Mouse (Mus musculus): Measurements from ENCODE around the gene Lmna. TPM values are rescaled to one million over a fixed set of nuclear protein-coding genes. Genes with fewer than 3 reads are reported as not detected.

Gene Lmna
- polyA plus RNA-seq, 1 experiment from 2014 or later, result 57.7 TPM

DNA sequence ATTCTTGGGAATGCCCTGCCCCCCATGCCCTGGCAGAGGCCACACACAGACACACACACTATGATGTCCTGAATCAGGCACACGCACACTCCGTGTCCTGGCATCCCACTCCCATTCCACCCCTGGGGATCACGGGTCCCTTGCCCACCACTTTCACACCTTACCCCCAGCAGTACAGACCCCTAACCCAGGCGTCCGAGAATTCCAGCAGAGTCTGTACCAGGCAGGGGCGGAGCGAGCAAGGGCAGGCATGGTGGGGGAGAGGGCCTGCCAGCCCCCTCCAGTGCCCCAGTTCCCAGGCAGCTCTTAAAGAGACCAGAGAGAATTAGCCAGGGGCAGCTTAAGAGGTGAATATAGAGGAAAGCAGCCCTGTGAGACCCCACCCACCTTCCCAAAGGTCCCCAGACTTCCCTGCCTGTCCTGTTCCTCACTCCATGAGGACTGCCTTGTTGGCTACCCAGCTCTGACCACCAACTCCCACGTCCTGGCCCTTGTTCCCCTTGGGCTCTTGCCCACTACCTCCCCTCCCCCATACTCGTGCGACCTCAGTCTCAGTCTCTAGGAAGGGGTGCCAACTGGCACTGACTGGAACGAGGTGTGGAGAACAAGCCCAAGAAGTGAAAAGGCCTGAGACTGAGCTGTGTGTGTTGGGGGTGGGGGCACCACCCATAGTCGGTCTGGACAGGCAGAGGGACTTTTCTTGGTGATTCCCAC lies 48.6 kb downstream of the Lmna start, which contains the start of gene Sema4a:
Sema4a (minus strand) TSS at position 200 of the 714 bp plus-strand sequence.
- Histone ChIP-seq H3K27me3 (ENCODE audit: insufficient read depth, poor library complexity, severe bottlenecking) (peaks cover 52% of the 10 kb centered on the region), H3K9me3 (no peaks in the 10 kb centered on the region), H3K4me1 (peaks cover 27% of the 10 kb centered on the region), H3K27ac (no peak within 1 kb of the TSS; the same call in 1 of the 2 replicates), H3K4me3 (no peak within 1 kb of the TSS), H3K36me3 (no peaks in the 10 kb centered on the region)
- DNase-seq (ENCODE audit: low spot score), result no peak
- 35% methylated on average over 12 of the region's 12 CpGs for WGBS

DNA sequence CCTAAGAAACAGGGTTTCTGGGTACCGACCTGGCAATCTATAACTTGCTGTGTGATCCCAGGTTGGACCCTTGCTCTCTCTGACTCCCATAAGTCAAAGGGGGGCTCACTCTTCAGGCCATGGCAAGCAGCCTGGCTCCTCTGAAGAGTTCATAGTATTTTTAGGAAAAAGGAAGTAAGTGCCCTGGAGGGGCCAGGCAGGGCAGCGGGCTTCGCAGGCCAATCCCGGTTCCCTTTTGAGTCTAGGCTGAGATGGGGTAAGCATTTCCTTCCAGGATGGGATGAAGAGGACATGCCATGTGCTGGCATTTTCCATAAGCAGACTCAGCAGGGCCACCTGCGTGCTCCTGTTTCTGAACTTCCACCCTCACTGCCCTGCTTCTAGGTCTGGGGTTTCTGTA lies 49.7 kb downstream of the Lmna start:
- 70% methylated on average over 5 of the region's 5 CpGs for WGBS

DNA sequence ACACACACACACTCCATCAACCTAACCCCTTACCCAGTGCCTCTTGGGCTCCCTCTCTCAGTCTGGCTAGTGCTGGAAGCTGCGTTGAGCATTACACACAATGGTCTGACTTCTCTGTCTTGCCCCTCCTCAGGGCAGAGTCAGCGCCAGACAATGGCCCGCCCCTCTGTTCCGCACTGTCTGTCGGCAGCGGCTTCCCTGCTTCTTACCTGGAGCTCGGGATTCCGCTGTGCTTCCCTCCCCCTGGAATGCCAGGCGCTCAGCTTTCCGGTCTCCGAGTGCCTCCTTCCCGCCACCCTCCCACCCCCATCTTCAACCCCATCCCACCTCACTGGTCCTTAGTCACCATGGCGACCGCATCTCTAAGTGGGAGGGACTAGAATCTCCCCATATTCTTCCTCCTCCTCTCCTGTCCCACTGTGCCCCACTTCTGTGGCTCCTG lies 51.0 kb downstream of the Lmna start:
- Histone ChIP-seq H3K4me3 (peak overlapping the region; percentile 45), H3K27me3 (ENCODE audit: insufficient read depth, poor library complexity, severe bottlenecking) (peaks cover 74% of the 10 kb centered on the region), H3K9me3 (no peaks in the 10 kb centered on the region), H3K36me3 (no peaks in the 10 kb centered on the region), H3K27ac (peak overlapping the region; percentile 22; the same call in 1 of the 2 replicates), H3K4me1 (peaks cover 40% of the 10 kb centered on the region)
- DNase-seq (ENCODE audit: low spot score), result no peak
- WGBS, result 3% methylated on average over 14 of the region's 14 CpGs

More for the DNA sequence above, 49.7 kb downstream of the Lmna start:
- DNase-seq (ENCODE audit: low spot score), result no peak
- no peak overlapping the region for H3K27ac ChIP-seq
- peaks cover 62% of the 10 kb centered on the region for H3K27me3 ChIP-seq (ENCODE audit: insufficient read depth, poor library complexity, severe bottlenecking)
- H3K4me1 ChIP-seq, result peaks cover 35% of the 10 kb centered on the region
- H3K36me3 ChIP-seq, result no peaks in the 10 kb centered on the region
- H3K4me3 ChIP-seq, result no peak overlapping the region
- H3K9me3 ChIP-seq, result no peaks in the 10 kb centered on the region

DNA sequence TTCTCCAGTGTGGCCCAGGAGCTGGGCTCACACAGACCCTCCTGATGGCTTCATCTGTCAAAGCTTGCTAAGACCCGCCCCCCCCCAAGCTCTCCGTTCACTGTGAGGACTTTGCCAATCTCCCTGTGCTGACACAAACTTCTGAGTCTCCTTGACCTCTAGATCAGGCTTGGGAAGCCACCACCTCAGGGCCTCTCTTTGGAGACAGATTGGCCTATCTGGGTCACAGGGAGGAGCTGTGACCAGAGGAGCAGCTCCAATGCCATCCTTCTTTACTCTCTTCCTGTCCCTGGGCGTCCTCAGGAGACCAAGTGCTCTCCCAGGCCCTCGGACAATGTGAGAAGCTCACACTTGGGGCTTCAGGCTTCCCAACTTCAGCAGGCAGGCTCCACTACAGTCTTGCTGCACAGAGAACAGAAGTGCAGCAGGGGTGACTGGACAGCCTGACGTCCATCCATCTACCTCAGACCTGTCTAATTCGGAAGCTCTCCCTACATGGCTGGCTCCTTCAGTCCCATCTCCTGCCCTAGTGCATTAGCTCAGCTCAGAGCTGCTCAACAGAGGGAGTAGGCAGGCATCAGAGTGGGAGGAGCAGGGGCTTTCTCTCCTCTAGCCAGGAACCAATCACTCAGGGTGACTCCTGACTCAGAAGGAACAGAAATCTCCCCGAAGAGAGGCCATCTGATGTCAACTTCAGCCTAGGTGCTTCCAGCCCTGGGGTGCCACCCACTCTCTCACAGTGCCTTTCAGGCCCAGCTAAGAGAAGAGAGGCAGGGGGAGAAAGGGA lies 52.8 kb downstream of the Lmna start:
- 58% methylated on average over 7 of the region's 7 CpGs for WGBS
- Histone ChIP-seq H3K4me3 (no peak overlapping the region), H3K27ac (peak overlapping the region; percentile 25; the same call in 1 of the 2 replicates), H3K36me3 (no peaks in the 10 kb centered on the region), H3K4me1 (peaks cover 43% of the 10 kb centered on the region), H3K9me3 (no peaks in the 10 kb centered on the region), H3K27me3 (ENCODE audit: insufficient read depth, poor library complexity, severe bottlenecking) (peaks cover 92% of the 10 kb centered on the region)
- no peak for DNase-seq (ENCODE audit: low spot score)

DNA sequence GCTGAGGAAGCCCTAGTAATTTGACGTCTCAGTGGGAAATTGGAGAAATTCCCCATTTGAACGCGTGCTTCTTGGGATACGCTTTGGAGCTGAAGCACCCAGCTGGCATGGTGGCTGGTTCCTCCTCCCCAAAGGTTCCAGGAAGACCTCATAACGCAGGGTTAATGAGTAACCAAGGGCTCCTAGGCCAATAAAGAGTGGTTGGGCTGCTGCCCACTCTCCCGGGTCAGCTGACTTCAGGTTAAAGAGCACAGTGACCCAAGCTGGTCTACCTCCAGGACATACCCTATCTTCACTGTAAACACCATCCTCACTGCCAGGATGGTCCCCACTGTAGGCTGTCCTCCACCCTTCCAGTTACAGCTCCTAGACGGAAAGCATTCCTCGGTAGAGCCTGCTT lies 53.4 kb downstream of the Lmna start:
- no peak for DNase-seq (ENCODE audit: low spot score)
- 78% methylated on average over 8 of the region's 8 CpGs for WGBS
- peak overlapping the region; percentile 25; the same call in 1 of the 2 replicates for H3K27ac ChIP-seq
- H3K4me1 ChIP-seq, result peaks cover 43% of the 10 kb centered on the region
- no peak overlapping the region for H3K4me3 ChIP-seq
- peaks cover 97% of the 10 kb centered on the region for H3K27me3 ChIP-seq (ENCODE audit: insufficient read depth, poor library complexity, severe bottlenecking)
- H3K9me3 ChIP-seq, result no peaks in the 10 kb centered on the region
- no peaks in the 10 kb centered on the region for H3K36me3 ChIP-seq

DNA sequence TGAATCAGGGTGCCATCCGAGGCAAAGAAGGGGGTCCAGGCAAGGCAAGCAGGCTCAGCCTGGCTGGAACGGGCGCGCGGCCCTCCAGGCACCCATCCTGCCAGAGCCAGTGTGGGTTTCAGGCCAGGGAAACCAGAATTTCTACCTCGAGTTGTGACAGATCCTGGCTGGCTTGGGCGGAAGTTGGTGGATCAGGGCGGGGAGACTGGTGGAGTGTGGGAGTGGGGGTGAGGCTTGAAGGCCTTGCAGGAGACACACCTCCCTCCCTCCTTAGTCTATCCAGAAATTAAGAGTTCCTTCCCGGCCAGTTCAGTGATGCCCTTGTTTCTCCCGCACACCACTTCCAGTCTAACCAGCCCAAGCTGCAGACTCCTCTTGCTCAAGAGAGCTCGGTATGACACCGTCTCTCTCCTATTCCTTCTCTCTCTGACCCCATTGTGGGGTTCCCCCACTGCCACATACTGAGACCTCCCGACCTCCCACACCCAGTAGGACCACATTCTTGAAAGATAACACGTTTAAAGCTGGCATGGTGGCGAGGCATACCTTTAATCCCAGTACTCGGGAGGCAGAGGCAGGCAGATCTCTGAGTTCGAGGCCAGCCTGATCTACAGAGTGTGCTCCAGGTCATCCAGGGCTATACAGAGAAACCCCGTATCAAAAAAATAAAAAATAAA lies 54.0 kb downstream of the Lmna start:
- Histone ChIP-seq H3K4me1 (peaks cover 40% of the 10 kb centered on the region), H3K27ac (peak overlapping the region; percentile 64; the same call in 1 of the 2 replicates), H3K9me3 (no peaks in the 10 kb centered on the region), H3K27me3 (ENCODE audit: insufficient read depth, poor library complexity, severe bottlenecking) (peaks cover 97% of the 10 kb centered on the region), H3K4me3 (no peak overlapping the region), H3K36me3 (no peaks in the 10 kb centered on the region)
- WGBS, result 64% methylated on average over 18 of the region's 18 CpGs
- DNase-seq (ENCODE audit: low spot score), result no peak

DNA sequence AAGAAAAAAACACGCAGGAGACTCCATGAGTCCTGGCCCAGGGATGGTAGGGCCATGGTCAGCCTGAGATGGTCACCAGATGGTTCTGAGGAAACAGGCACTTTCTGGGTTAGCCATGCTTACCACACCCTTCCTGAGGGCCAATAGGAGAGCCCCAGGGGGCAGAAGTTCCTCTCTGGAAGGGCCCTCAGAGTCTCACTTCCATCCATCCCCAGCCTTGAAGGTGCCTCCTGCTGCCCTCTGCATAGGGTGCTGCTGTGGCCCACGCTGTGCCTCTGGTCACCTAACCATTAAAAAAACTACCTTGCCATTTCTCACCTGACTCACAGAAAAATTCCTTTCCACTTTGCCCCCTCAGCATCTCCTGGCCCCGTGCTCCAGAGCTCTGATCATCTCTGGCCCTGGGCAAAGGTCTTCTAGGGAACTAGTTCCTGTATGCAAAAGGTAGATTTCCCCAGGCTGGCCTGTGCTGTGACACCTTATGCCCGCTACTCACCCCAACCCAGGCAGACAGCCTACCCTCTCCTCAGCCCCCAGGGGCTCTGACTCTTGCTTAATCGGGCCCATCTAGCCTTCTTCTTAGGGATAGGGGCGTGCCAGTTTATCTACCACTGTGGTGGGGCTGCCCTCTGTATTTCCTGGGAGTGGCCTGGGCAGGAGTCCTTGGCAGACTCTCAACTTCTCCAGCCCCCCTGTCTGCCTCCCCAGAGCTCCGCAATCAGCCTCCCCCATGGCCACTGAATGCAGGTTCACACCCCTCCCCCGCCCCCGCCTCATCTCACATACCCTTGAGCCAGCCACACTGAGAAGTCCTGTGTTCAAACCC lies 54.8 kb downstream of the Lmna start:
- DNase-seq (ENCODE audit: low spot score), result no peak
- Histone ChIP-seq H3K9me3 (no peaks in the 10 kb centered on the region), H3K4me1 (peaks cover 41% of the 10 kb centered on the region), H3K36me3 (no peaks in the 10 kb centered on the region), H3K27ac (peak overlapping the region; percentile 64), H3K4me3 (no peak overlapping the region), H3K27me3 (ENCODE audit: insufficient read depth, poor library complexity, severe bottlenecking) (peaks cover 97% of the 10 kb centered on the region)
- 37% methylated on average over 9 of the region's 9 CpGs for WGBS

DNA sequence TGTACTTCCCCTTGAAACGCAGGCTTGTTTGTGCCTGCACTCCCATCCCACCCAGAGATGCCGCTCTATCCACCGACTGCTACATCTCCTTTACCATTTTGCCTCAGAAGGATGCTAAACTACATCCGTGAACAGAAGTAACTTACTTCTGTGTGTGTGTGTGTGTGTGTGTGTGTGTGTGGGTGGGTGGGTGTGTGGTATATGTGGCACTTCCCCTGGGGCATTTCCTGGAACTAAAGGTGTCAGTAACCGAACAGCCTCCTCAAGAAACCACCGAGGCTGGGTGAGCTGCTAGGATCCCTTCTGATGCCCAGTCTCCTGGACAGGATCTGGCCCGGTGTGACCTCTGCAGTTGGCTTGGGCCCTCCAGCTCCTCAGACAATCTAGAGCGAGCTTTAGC lies 55.8 kb downstream of the Lmna start:
- Histone ChIP-seq H3K27ac (no peak overlapping the region), H3K27me3 (ENCODE audit: insufficient read depth, poor library complexity, severe bottlenecking) (peaks cover 95% of the 10 kb centered on the region), H3K4me1 (peaks cover 49% of the 10 kb centered on the region), H3K9me3 (no peaks in the 10 kb centered on the region), H3K4me3 (no peak overlapping the region), H3K36me3 (no peaks in the 10 kb centered on the region)
- DNase-seq (ENCODE audit: low spot score), result no peak
- WGBS, result 63% methylated on average over 8 of the region's 8 CpGs

DNA sequence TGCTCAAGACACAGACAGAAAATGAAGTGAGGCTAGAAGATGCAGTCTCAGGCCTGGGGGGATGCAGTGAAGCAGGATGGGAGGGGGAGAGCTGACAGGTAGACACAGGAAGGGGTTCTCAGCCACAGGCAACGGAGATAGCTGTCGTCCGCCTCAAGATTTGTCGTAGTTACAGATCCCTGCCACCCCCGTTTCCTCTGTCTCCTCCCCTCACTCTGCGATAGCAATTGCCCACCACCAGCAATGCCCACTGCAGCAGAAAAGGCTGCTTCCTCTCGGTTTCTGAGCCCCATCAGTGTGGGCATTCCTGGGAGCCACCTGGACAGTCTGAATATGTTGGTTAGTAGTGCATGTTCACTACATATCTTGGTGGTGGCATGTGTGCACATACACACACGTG lies 56.4 kb downstream of the Lmna start:
- WGBS, result 47% methylated on average over 8 of the region's 8 CpGs
- Histone ChIP-seq H3K4me3 (no peak overlapping the region), H3K27me3 (ENCODE audit: insufficient read depth, poor library complexity, severe bottlenecking) (peaks cover 95% of the 10 kb centered on the region), H3K36me3 (no peaks in the 10 kb centered on the region), H3K9me3 (no peaks in the 10 kb centered on the region), H3K27ac (no peak overlapping the region), H3K4me1 (peaks cover 46% of the 10 kb centered on the region)
- DNase-seq (ENCODE audit: low spot score), result no peak

DNA sequence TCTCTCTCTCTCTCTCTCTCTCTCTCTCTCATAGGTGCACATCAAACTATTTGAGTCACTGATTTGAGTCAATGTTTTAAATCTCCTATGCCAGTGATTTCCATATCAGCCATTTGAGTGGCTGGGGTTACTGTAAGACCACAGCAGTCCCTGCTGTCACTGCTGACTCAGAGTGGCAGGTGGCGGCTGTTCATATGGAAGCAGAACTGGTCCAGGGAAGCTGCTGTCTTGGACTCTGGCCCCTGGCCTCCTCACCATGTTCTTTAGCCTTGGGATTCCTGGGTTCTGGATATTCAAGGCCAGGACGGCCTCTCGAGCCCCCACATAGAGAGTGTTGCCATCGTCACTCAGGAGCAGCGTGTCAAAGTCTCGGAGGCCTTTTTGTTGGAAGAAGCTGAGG lies 57.0 kb downstream of the Lmna start:
- no peak overlapping the region for H3K27ac ChIP-seq
- WGBS, result 66% methylated on average over 6 of the region's 6 CpGs
- H3K27me3 ChIP-seq (ENCODE audit: insufficient read depth, poor library complexity, severe bottlenecking), result peaks cover 92% of the 10 kb centered on the region
- H3K4me1 ChIP-seq, result peaks cover 49% of the 10 kb centered on the region
- no peaks in the 10 kb centered on the region for H3K9me3 ChIP-seq
- H3K36me3 ChIP-seq, result no peaks in the 10 kb centered on the region
- DNase-seq (ENCODE audit: low spot score), result no peak
- H3K4me3 ChIP-seq, result no peak overlapping the region

DNA sequence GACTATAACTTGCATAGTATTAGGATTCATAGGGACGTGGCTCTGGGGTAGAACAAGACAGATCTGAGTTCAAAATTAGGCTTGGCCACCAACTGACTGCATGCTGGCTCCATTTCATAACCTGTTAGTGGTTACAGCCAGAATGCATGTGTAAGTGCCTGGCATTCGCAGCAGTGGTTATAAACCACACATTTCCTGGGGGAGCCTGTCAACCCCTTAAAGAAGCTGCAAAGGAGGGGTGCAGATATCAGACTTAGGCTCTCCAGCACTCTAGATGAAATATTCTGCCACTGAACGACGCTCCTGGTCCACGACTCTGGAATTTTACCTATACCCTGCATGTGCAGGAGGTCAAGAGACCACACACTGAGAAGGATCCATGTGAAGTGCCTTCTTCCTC lies 57.5 kb downstream of the Lmna start:
- Histone ChIP-seq H3K4me3 (no peak overlapping the region), H3K4me1 (peaks cover 46% of the 10 kb centered on the region), H3K27me3 (ENCODE audit: insufficient read depth, poor library complexity, severe bottlenecking) (peaks cover 87% of the 10 kb centered on the region), H3K36me3 (no peaks in the 10 kb centered on the region), H3K9me3 (no peaks in the 10 kb centered on the region), H3K27ac (no peak overlapping the region)
- DNase-seq (ENCODE audit: low spot score), result no peak
- WGBS, result 72% methylated on average over 5 of the region's 5 CpGs

DNA sequence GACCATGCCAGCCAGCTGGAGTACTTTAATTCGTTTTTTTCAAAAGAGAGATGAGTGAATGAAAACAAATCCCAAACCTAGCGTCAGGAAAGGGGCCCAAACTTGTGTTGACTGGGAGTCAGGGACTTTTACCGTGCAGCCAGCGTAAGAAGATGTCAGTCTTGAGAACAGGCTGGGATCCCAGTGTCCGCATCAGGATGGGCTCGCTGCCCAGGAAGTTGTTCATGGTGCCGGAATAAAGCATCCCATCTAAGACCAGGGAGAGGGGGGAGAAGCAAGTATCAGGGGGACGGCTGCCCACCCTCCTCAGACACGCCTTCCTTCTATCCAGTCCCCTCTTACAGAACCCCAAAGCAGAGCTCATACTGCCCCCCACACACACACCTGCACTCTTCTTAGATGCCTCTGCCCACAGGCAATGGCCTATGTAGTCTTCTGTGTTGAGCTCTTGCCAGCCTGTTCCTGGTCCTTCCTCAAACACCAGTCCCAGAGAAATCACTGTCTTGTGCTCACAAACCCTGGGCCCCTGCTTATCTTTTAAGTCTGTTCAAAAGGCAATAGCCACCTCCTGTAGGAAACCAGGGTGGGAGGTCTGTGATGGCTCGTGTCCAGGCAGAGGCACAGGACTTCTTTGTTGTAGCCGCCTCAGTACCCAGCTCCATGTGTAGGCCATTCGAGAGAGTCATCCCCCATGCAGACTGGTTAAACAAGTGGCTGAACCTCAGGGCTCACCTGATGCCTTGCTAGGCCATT lies 59.2 kb downstream of the Lmna start:
- Histone ChIP-seq H3K36me3 (no peaks in the 10 kb centered on the region), H3K9me3 (no peaks in the 10 kb centered on the region), H3K4me3 (no peak overlapping the region), H3K4me1 (peaks cover 35% of the 10 kb centered on the region), H3K27ac (no peak overlapping the region), H3K27me3 (ENCODE audit: insufficient read depth, poor library complexity, severe bottlenecking) (peaks cover 77% of the 10 kb centered on the region)
- WGBS, result 70% methylated on average over 12 of the region's 12 CpGs
- DNase-seq (ENCODE audit: low spot score), result no peak

Data from heart, embryonic 10.5 days (tissue).